22 mouse cellular contexts compared by ENCODE assay signal in the genomic region with DNA sequence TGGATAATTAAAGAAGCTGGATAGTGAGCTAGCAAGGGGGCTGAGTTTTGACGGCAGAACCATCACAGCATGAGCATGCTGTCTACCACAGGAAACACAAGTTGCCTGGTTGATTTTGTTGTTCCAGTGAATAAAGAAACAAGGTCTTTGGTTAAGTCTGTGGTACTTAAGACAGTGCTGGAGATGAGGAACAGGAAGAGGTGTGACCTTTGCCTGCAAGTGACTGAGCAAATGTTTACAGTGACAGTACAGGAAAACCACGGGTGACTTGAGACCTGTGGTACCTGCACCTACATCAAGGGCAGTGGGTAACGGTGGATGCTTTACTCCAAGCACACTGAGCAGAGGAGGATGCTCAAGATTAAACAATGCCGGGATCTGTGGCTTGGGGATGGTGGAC. TPM values are rescaled to one million over a fixed set of nuclear protein-coding genes. Genes with fewer than 3 reads are reported as not detected.
DNase-seq lines count a peak whose midpoint lies in the region; ATAC-seq and TF ChIP-seq lines count a peak whose summit lies in the region.
"Had no signal": no experiment of that assay in that cellular context is flagged by ENCODE, and none has a peak within 500 bp of the region (broad histone marks: within the 10 kb centered on the region; RNA-seq: fewer than 3 reads in every experiment).

No protein-coding gene starts in this region.

- H3K4me3 ChIP-seq in thymus, adult 2 months (ENCODE audit: control insufficient read depth, insufficient read depth, low read length): no peak overlapping the region
- no peak overlapping the region for H3K4me3 ChIP-seq in hindbrain, embryonic 10.5 days
- H3K4me3 ChIP-seq: embryonic facial prominence, embryonic 15.5 days; forebrain, embryonic 10.5 days; limb, embryonic 13.5 days had no signal

- H3K4me1 ChIP-seq in thymus, adult 2 months (replicated peaks; ENCODE audit: control insufficient read depth, insufficient read depth, low read length): peaks cover 9% of the 10 kb centered on the region
- H3K4me1 ChIP-seq in hindbrain, embryonic 10.5 days (replicated peaks): peaks cover 5% of the 10 kb centered on the region
- H3K4me1 ChIP-seq: embryonic facial prominence, embryonic 15.5 days; limb, embryonic 13.5 days had no signal

- H3K9me3 ChIP-seq in hindbrain, embryonic 10.5 days: no peaks in the 10 kb centered on the region
- H3K9me3 ChIP-seq: embryonic facial prominence, embryonic 15.5 days; forebrain, embryonic 10.5 days; limb, embryonic 13.5 days had no signal

- H3K36me3 ChIP-seq in thymus, adult 2 months (ENCODE audit: control insufficient read depth, insufficient read depth, low read length): no peaks in the 10 kb centered on the region
- no peaks in the 10 kb centered on the region for H3K36me3 ChIP-seq in hindbrain, embryonic 10.5 days
- H3K36me3 ChIP-seq: embryonic facial prominence, embryonic 15.5 days; forebrain, embryonic 10.5 days; limb, embryonic 13.5 days had no signal

- no peak for TF ChIP-seq POLR2A in thymus, adult 2 months (IDR thresholded peaks at IDR 0.05; ENCODE audit: control insufficient read depth, extremely low read depth, insufficient read depth, low read length, poor library complexity)

- ATAC-seq in CD4-positive, CD25-positive, alpha-beta regulatory T cell, adult 4 months: peak; percentile 89
- ATAC-seq in inflammation-experienced regulatory T-cells, adult 6 months: peak; percentile 89

- peak overlapping the region; percentile 79 for H3K27ac ChIP-seq in thymus, adult 2 months (ENCODE audit: control insufficient read depth, insufficient read depth, low read length)
- no peak overlapping the region for H3K27ac ChIP-seq in hindbrain, embryonic 10.5 days
- H3K27ac ChIP-seq: embryonic facial prominence, embryonic 15.5 days; forebrain, embryonic 10.5 days; kidney, postnatal 0 days; limb, embryonic 13.5 days had no signal

- TF ChIP-seq CTCF in thymus, adult 2 months (IDR thresholded peaks at IDR 0.05; ENCODE audit: borderline replicate concordance, control insufficient read depth, extremely low read depth, insufficient read depth, low read length, poor library complexity): no peak

- no peaks in the 10 kb centered on the region for H3K27me3 ChIP-seq in thymus, adult 2 months (ENCODE audit: control insufficient read depth, insufficient read depth, low read length)
- no peaks in the 10 kb centered on the region for H3K27me3 ChIP-seq in hindbrain, embryonic 10.5 days (ENCODE audit: insufficient read depth, poor library complexity, severe bottlenecking)
- H3K27me3 ChIP-seq: embryonic facial prominence, embryonic 15.5 days; limb, embryonic 13.5 days had no signal

- WGBS in thymus, adult 2 months: 14% methylated on average over 4 of the region's 4 CpGs
- WGBS in hindbrain, embryonic 10.5 days: 67% methylated on average over 4 of the region's 4 CpGs

- DNase-seq in 416B (ENCODE audit: low read depth): peak; percentile 79
- DNase-seq in thymus, adult 2 months: peak; percentile 32
- DNase-seq in layer of hippocampus, adult 9-10 months (ENCODE audit: low spot score): no peak
- no peak for DNase-seq in hindbrain, embryonic 10.5 days (ENCODE audit: low spot score)
- no peak for DNase-seq in layer of hippocampus, adult 9-11 months
- DNase-seq: adrenal gland, postnatal 14 days; cerebellum, adult 2 months; embryo, embryonic 11 days; heart, adult 11 months; heart, postnatal 4 days; lung, postnatal 4 days; midbrain, embryonic 14.5 days; right cerebral cortex, adult 18-20 months had no signal

RNA-seq across cellular contexts. Expression of gene Lrrc6, which starts 55.5 kb away (rescaled TPM):
- under 1 TPM in 1 of 2 experiments, not detected in 1; 0.15 TPM for polyA plus RNA-seq in CD4-positive, CD25-positive, alpha-beta regulatory T cell, adult 4 months (2017; shearing (Covaris generic))
- polyA plus RNA-seq in inflammation-experienced regulatory T-cells, adult 6 months (2017; shearing (Covaris generic)): under 1 TPM in 1 of 3 experiments, not detected in 2; 0.28 TPM
- polyA plus RNA-seq in thymus, adult 2 months (2012; rRNA removed): 0.05 TPM in 1 of 2 replicates, not detected in the other
- 0.20 and 0.60 TPM in 2 replicates for polyA plus RNA-seq in hindbrain, embryonic 10.5 days (2016; fragmentation: Nextera tagmentation; extraction: Ambion mirVana)
- polyA plus RNA-seq: heart, embryonic 14.5 days; intestine, embryonic 14.5 days; limb, embryonic 13.5 days; liver, embryonic 16.5 days had no signal

Comparison
In these comparisons a context has a peak if more than half of its experiments do, and no peak if none do; other contexts are left out.
1. DNase-seq: peak in 416B (single experiment) and thymus, adult 2 months (single experiment); none in layer of hippocampus, adult 9-10 months (single experiment), hindbrain, embryonic 10.5 days (single experiment) and layer of hippocampus, adult 9-11 months (single experiment).